Mouse (Mus musculus): ENCODE measurements around the gene Scgb1a1. TPM values are rescaled to one million over a fixed set of nuclear protein-coding genes. Genes with fewer than 3 reads are reported as not detected.
"Not testable (repeated sequence)": the region's sequence is repeated elsewhere in the genome, so short reads cannot be mapped to it uniquely, and the experiment has no call there.

Gene Scgb1a1
- not detected for total RNA-seq (2021)
- long read RNA-seq, experiment 1 = 0 reads
- long read RNA-seq, experiment 2 = 0 reads

DNA sequence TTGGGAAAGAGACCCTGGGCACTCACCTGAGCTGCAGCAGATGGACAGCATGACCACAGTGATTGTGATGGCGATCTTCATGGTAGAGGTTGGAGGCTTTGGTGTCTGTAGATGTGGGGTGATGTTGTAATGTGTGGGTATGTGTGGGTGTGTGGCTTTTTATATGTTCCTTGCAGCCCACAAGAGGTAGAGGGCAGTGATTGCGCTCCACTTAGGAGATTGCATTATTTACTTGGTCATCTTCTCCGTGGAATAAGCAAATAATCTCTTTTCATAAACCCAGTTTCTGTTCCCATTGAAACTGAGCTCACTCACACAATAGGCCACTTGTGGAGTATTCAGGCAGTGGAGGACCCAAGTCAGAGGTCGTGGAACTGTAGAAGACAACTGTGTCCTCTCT, at the start of gene Scgb1a1:
Scgb1a1 (minus strand) TSS at position 138 of the 400 bp plus-strand sequence.
- DNase-seq = no peak
- intact Hi-C loops (cut with DNase I; ENCODE audit: low total_unique reads) = no loop called here

DNA sequence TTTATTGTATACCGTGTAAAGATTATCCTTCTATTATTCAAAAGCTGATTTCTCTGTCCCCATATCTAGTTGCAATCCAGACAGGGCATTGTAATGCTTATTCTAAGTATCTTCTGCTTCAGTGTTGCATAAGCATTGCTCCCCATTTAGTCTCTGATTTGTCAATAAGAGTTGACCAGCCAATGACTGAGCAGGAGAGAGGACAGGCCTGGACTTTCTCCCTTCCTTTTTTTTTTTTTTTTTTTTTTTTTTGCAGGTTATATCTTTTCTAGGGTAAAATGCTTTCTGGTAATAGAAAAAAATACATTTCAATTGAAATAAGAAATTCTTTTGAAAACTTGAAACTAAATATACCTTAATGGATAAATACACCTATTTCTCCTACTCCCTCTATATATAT, 49.4 kb upstream of the Scgb1a1 start:
- intact Hi-C loops (cut with DNase I; ENCODE audit: low total_unique reads) = no loop called here
- DNase-seq = no peak

GRCm38 (mm10) chr19:9135512-9136331, 48.0 kb upstream of the Scgb1a1 start, which contains the start of gene Asrgl1:
Gene Asrgl1 (minus strand): TSS chr19:9135636.
- intact Hi-C loops (cut with DNase I; ENCODE audit: low total_unique reads) = no loop called here
- DNase-seq = peak; percentile 95

GRCm38 (mm10) chr19:9134746-9135511, 47.2 kb upstream of the Scgb1a1 start:
- intact Hi-C loops (cut with DNase I; ENCODE audit: low total_unique reads) = no loop called here
- DNase-seq = no peak

DNA sequence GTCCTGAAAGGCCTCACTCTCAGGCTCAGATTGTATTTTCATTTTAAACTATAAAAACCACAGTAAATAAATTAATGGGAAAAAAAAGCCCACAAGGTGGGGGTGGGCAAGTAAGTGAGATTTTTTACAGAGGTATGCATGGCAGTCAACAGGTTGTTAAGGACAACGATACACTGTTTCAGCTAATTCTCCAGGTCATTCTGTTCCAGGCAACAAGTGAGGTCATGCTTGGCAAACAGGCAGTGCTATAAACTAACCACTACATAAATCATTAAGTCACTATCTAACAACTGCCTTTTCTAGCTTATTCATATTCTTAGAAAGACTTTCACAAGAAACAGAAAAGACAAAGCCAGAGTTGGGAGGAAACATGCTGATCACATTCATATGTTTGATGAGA, 42.2 kb upstream of the Scgb1a1 start:
- no peak for DNase-seq
- intact Hi-C loops (cut with DNase I; ENCODE audit: low total_unique reads) = no loop called here

GRCm38 (mm10) chr19:9128499-9129194, 40.9 kb upstream of the Scgb1a1 start:
- DNase-seq = no peak
- intact Hi-C loops (cut with DNase I; ENCODE audit: low total_unique reads) = no loop called here

DNA sequence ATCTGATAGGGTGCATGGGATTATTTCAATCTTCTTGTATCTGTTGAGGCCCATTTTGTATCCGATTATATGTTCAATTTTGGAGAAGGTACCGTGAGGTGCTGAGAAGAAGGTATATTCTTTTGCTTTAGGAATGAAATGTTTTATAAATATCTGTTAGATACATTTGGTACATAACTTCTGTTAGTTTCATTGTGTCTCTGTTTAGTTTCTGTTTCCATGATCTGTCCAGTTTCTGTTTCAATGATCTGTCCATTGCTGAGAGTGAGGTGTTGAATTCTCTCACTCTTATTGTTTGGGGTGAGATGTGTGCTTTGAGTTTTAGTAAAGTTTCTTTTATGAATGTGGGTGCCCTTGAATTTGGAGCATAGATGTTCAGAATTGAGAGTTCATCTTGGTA, 36.2 kb upstream of the Scgb1a1 start:
- DNase-seq; intact Hi-C loops (cut with DNase I; ENCODE audit: low total_unique reads): not testable (repeated sequence)

DNA sequence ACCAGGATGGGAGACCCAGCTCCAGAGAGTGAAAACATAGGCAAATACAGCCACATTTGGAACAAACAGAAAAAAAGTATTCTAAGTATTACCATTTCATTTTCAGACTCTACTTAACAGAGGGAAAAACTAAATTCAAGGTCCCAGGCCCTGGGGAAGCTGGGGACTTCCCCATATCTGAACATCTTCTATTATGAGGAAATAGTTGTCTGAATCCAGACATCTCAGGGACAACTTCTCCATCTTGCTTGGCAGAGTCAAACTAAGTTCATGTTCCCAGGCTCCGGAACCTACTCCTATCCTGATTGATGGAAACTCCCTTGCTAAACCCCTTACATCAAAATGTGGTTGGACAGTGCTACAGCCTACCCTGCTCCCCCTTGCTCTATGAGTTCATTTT, 34.6 kb upstream of the Scgb1a1 start:
- intact Hi-C loops (cut with DNase I; ENCODE audit: low total_unique reads) = no loop called here
- DNase-seq = no peak

DNA sequence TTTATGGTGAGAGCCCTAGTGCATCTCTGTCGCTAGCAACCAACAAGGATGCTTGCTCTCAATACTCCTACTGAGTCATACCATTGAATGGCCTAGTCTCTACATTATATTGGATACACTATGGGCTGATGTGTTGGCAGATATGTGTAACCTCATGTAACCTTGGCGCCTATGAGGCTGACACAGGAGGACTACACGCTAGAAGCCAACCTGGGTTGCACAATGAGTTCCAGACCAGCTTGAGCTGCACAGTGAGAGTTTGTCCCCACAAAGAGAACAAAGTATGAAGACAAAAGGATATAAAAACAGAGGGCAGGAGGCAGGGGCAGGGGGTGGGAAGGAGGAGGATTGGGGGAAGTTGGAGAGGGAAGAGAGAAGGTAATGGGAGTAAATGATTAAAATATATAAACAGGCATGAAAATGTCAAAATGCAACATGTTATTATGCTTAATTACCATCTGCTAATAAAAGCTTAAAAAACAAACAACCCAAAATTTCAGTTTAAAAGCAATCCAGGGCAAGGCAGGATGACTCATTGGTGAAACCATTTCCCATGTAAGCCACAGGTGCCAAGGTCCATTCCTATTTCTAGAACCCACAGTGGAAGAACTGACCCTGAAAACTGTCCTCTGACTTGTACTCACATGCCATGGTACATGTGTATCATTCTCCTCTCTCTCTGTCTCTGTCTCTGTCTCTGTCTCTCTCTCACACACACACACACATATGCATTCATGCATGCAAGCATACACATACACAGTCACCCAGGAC, 32.1 kb upstream of the Scgb1a1 start:
- no peak for DNase-seq

GRCm38 (mm10) chr19:9117275-9117674, 29.5 kb upstream of the Scgb1a1 start:
- intact Hi-C loops (cut with DNase I; ENCODE audit: low total_unique reads) = no loop called here
- DNase-seq = no peak

More for the DNA sequence above, 32.1 kb upstream of the Scgb1a1 start:
- intact Hi-C loops (cut with DNase I; ENCODE audit: low total_unique reads) = no loop called here

GRCm38 (mm10) chr19:9116268-9116667, 28.5 kb upstream of the Scgb1a1 start:
- no peak for DNase-seq
- intact Hi-C loops (cut with DNase I; ENCODE audit: low total_unique reads) = no loop called here

DNA sequence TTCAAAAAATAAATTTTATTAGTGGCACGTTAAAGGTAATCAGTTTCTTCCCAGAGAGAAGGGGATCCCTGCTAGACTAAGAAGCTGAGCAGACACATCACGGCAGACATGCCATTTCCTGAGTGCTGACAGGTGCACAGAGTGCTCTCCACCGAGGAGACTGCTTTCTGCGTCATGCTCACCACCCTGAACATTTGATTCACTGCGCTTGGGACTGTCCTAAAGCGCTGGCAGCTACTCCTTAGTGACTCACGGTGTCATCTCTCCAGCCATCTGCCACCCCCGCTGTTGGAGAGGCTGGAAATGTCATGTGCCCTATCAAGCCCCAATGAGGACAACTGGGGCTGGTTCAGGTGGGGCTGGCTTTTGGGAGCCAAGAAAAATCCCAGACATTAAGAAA, 24.3 kb upstream of the Scgb1a1 start:
- DNase-seq = peak; percentile 50
- intact Hi-C loops (cut with DNase I; ENCODE audit: low total_unique reads) = no loop called here

- intact Hi-C loops (cut with DNase I; ENCODE audit: low total_unique reads) = no loop called here
- DNase-seq = no peak
Measured at GRCm38 (mm10) chr19:9110182-9110869, 22.6 kb upstream of the Scgb1a1 start.

DNA sequence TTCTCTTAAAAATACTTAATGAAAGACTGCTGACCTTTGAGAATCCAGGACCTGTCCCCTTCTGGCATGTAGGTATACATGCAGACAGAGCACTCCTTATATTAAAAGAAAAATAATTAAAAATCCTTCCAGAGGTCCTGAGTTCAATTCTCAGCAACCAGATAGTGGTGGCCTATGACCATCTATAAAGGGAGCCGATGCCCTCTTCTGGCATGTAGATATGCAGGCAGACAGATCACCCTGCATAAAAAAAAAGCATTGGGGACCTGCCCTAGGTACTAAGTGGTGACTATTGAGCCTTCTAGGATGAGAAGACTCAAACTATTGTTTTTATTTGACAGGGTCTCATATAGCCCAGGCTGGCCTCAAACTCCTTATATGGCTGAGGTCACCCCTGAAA, 20.8 kb upstream of the Scgb1a1 start:
- no peak for DNase-seq
- intact Hi-C loops (cut with DNase I; ENCODE audit: low total_unique reads) = loop anchor here (5.0 kb wide), 1 partner anchor 261 kb away; no protein-coding TSS in a partner anchor

- DNase-seq = no peak
- intact Hi-C loops (cut with DNase I; ENCODE audit: low total_unique reads) = loop anchor here (5.0 kb wide), 1 partner anchor 260 kb away; no protein-coding TSS in a partner anchor
Measured at GRCm38 (mm10) chr19:9107379-9107755, 19.6 kb upstream of the Scgb1a1 start.

DNA sequence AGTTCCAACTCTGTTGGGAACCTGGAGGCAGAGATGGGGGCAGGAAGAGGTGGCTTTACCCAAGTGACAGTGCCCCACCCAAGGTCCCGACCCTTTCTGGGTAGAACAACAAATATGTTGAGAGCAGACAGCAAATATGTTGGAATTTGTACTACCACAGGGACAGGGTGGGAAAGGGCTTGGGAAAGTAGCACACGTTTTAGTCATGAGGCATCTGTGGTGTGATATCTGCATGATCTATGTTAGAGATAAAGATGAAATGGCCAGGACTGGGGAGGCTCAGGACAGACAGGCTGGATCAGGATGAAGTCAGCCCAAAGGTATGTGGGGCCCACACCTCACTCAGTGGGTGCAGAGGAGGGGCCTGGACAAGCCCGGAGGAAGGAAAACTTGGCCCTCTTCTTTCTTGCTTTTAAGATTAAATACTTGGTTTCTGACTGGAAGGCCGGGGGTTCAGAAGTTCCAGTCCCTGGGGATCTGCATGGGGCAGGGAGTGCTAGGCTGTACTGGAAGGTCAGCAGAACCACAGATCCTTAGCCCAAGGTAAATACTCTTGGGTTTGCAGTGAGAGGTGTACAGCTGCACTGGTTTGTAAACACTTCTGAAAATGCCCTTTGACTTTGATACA, 19.1 kb upstream of the Scgb1a1 start:
- intact Hi-C loops (cut with DNase I; ENCODE audit: low total_unique reads) = loop anchor here (5.0 kb wide), 1 partner anchor 260 kb away; no protein-coding TSS in a partner anchor
- no peak for DNase-seq

DNA sequence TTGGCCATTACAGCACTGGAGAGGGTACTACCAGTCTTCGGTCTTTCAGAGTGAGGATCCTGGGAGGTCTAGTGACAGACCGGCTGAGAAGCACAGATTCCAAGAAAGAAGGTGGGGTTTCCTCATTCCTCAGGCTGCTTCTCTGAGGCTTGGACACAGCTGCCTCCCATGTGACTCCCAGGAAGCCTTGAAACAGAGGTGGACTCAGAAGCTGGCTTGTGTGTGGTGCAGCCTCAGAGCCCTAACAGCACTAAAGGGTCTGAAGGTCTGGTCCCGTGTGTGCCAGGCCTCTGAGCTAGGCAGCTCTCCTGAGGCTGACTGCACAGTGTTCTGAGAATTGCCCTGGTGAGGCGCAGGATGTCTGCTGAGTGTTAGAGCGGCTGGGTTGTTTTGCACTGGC, 18.3 kb upstream of the Scgb1a1 start:
- intact Hi-C loops (cut with DNase I; ENCODE audit: low total_unique reads) = loop anchor here (5.0 kb wide), 1 partner anchor 259 kb away; no protein-coding TSS in a partner anchor
- peak; percentile 39 for DNase-seq

GRCm38 (mm10) chr19:9105101-9105685, 17.4 kb upstream of the Scgb1a1 start:
- intact Hi-C loops (cut with DNase I; ENCODE audit: low total_unique reads) = loop anchor here (5.0 kb wide), 1 partner anchor 258 kb away; no protein-coding TSS in a partner anchor
- peak; percentile 74 for DNase-seq
